20 mouse cellular contexts compared by ENCODE assay signal in genomic region chr6:60996328-60996727, GRCm38 (mm10).
"Had no signal": no experiment of that assay in that cellular context is flagged by ENCODE, and none has a peak within 500 bp of the region (broad histone marks: within the 10 kb centered on the region; RNA-seq: fewer than 3 reads in every experiment).

No protein-coding gene starts in this region.

- H3K4me3 ChIP-seq: kidney, embryonic 15.5 days; layer of hippocampus, adult 2 months; limb, embryonic 15.5 days; midbrain, embryonic 12.5 days; midbrain, embryonic 15.5 days had no signal

- H3K4me2 ChIP-seq: kidney, embryonic 15.5 days; limb, embryonic 15.5 days; liver, embryonic 11.5 days; lung, embryonic 14.5 days; midbrain, embryonic 12.5 days; midbrain, embryonic 15.5 days had no signal

- DNase-seq: layer of hippocampus, adult 9-11 months; liver, postnatal 0 days; lung, embryonic 14.5 days; retina, postnatal 1 day; right cerebral cortex, postnatal 25 days; spleen, adult 18-20 months; thymus, adult 18-20 months; thymus, postnatal 36 days had no signal

- H3K9me3 ChIP-seq: kidney, embryonic 15.5 days; limb, embryonic 15.5 days; midbrain, embryonic 15.5 days had no signal

- H3K36me3 ChIP-seq: kidney, embryonic 15.5 days; limb, embryonic 15.5 days; midbrain, embryonic 12.5 days; midbrain, embryonic 15.5 days had no signal

- H3K27ac ChIP-seq: kidney, embryonic 15.5 days; layer of hippocampus, adult 2 months; liver, embryonic 14.5 days; macrophage; midbrain, embryonic 12.5 days; midbrain, embryonic 15.5 days had no signal

- ATAC-seq: hindbrain, embryonic 16.5 days; inflammation-experienced regulatory T-cells, adult 6 months; intestine, embryonic 16.5 days; liver, postnatal 0 days; lung, postnatal 0 days had no signal

- H3K4me1 ChIP-seq: kidney, embryonic 15.5 days had no signal

- H3K27me3 ChIP-seq: kidney, embryonic 15.5 days; limb, embryonic 15.5 days; midbrain, embryonic 12.5 days; midbrain, embryonic 15.5 days had no signal

- H3K9ac ChIP-seq: kidney, embryonic 15.5 days; limb, embryonic 15.5 days; liver, embryonic 14.5 days; liver, postnatal 0 days; lung, embryonic 14.5 days; midbrain, embryonic 12.5 days; midbrain, embryonic 15.5 days had no signal
